Mouse (Mus musculus): Measurements from ENCODE around the gene Naif1. TPM values are rescaled to one million over a fixed set of nuclear protein-coding genes. Genes with fewer than 3 reads are reported as not detected.
A peak's percentile ranks its signal among the peaks of the same experiment; 100 is the strongest.

Naif1 gene
- total and polyA plus RNA-seq, 2 experiments = 0.83 to 3.0 TPM

DNA sequence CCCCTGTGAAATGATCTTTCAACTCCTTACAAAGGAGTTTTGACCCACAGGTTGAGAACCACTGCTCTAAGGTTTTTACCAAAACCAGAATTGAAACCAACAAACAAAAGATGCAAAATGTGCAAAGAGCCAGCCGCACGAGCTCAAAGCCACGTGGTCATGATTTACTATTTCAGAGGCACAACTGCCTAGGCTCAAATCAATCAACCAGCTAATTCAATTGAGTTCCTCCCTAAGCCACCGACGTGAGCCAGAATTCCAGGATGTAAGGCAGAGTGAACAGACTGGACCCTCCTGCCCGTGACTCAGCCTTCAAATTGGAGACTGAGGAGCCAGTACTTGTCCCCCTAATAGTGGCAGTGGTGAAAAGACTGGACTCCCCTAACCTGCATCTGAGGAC, 11.1 kb upstream of the Naif1 start:
- Histone ChIP-seq H3K27ac (replicated peaks; ENCODE audit: insufficient read depth, low read depth, low read length) (no peak overlapping the region), H3K9ac (ENCODE audit: low read depth, low read length) (no peak overlapping the region), H3K4me3 (ENCODE audit: insufficient read depth, low read depth, low read length) (no peak overlapping the region), H3K4me1 (ENCODE audit: control insufficient read depth, insufficient read depth, low read length) (peaks cover 29% of the 10 kb centered on the region), H3K27me3 (ENCODE audit: control insufficient read depth, insufficient read depth, low read length) (no peaks in the 10 kb centered on the region), H3K36me3 (ENCODE audit: control insufficient read depth, insufficient read depth, low read length) (no peaks in the 10 kb centered on the region), H3K79me2 (ENCODE audit: control insufficient read depth, insufficient read depth, low read length) (peaks cover 31% of the 10 kb centered on the region; the same call in 1 of the 2 replicates)
- 53% methylated on average over 6 of the region's 6 CpGs for WGBS
- DNase-seq (ENCODE audit: extremely low read depth, low read depth, low spot score) = no peak
- TF ChIP-seq POLR2A (IDR thresholded peaks at IDR 0.05; ENCODE audit: extremely low read depth, insufficient read depth, low read length) = no peak
- TF ChIP-seq CTCF (IDR thresholded peaks at IDR 0.05; ENCODE audit: low read depth, low read length) = no peak

DNA sequence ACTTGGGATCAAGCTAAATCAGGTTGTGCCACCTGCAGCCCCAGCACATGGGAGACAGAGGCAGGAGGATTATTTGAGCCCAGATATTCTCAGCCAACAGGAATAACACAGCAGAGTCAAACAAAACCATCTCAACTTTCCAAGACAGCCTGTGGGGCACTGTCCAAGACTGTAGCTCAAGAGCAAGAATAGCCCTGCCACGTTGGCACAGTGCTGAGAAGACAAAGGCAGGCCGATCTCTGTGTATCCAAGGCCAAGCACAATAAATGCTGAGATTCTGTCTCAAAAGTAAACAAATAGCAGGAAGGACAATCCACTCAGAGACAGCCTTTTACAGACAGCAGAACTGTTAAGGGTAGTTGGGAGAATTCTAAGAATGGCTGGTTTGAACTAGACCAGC, 10.1 kb upstream of the Naif1 start:
- 15% methylated on average over 2 of the region's 2 CpGs for WGBS
- Histone ChIP-seq H3K4me1 (ENCODE audit: control insufficient read depth, insufficient read depth, low read length) (peaks cover 29% of the 10 kb centered on the region), H3K4me3 (ENCODE audit: insufficient read depth, low read depth, low read length) (no peak overlapping the region), H3K36me3 (ENCODE audit: control insufficient read depth, insufficient read depth, low read length) (peaks cover 3% of the 10 kb centered on the region; the same call in 1 of the 2 replicates), H3K27ac (replicated peaks; ENCODE audit: insufficient read depth, low read depth, low read length) (no peak overlapping the region), H3K27me3 (ENCODE audit: control insufficient read depth, insufficient read depth, low read length) (no peaks in the 10 kb centered on the region), H3K9ac (ENCODE audit: low read depth, low read length) (no peak overlapping the region), H3K79me2 (ENCODE audit: control insufficient read depth, insufficient read depth, low read length) (peaks cover 35% of the 10 kb centered on the region; the same call in 1 of the 2 replicates)
- no peak for TF ChIP-seq POLR2A (IDR thresholded peaks at IDR 0.05; ENCODE audit: extremely low read depth, insufficient read depth, low read length)
- no peak for TF ChIP-seq CTCF (IDR thresholded peaks at IDR 0.05; ENCODE audit: low read depth, low read length)
- DNase-seq (ENCODE audit: extremely low read depth, low read depth, low spot score) = no peak

DNA sequence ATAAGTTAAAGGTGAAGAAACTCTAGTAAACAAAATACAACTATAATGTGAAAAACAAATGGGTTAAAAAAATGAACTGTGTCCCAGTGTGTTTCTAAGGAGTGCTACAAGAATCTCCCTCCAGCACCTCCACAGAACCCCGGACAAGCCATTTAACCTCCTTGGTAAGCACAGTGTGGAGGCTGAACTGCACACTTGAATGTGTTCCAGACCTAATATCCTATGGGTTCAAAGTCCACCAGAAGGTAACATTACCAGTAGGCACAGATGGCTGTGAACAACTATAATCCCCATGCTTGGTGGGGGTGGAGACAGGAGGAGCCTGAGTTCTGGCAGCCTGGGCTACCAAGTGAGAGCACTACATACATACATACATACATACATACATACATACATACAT, 9.6 kb upstream of the Naif1 start:
- H3K4me1 ChIP-seq (ENCODE audit: control insufficient read depth, insufficient read depth, low read length) = peaks cover 29% of the 10 kb centered on the region
- no peak overlapping the region for H3K27ac ChIP-seq (replicated peaks; ENCODE audit: insufficient read depth, low read depth, low read length)
- H3K27me3 ChIP-seq (ENCODE audit: control insufficient read depth, insufficient read depth, low read length) = no peaks in the 10 kb centered on the region
- 37% methylated on average over 1 of the region's 1 CpGs for WGBS
- H3K9ac ChIP-seq (ENCODE audit: low read depth, low read length) = no peak overlapping the region
- DNase-seq (ENCODE audit: extremely low read depth, low read depth, low spot score) = peak; percentile 45
- peaks cover 37% of the 10 kb centered on the region; the same call in 1 of the 2 replicates for H3K79me2 ChIP-seq (ENCODE audit: control insufficient read depth, insufficient read depth, low read length)
- no peak for TF ChIP-seq POLR2A (IDR thresholded peaks at IDR 0.05; ENCODE audit: extremely low read depth, insufficient read depth, low read length)
- TF ChIP-seq CTCF (IDR thresholded peaks at IDR 0.05; ENCODE audit: low read depth, low read length) = no peak
- H3K4me3 ChIP-seq (ENCODE audit: insufficient read depth, low read depth, low read length) = no peak overlapping the region
- H3K36me3 ChIP-seq (ENCODE audit: control insufficient read depth, insufficient read depth, low read length) = peaks cover 4% of the 10 kb centered on the region; the same call in 1 of the 2 replicates

DNA sequence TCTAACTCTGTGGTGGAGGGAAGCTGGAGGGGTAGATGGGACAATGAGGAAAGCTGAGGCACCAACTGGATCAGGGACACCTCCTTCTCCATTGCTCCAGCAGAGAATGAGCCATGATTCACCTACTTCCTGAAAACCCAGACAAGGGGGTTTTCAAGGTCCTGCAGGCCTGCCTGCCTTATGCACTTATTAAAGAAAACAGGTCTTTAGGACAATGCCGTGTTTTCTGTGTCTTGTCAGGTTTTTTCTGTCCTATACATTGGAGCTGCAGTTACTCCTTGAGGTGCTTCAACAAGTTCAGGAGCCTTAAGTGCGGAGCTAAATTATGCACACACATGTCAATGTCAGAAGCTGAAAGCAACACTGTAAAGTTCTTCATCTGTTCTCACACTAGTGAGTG, 8.7 kb upstream of the Naif1 start:
- no peak overlapping the region for H3K4me3 ChIP-seq (ENCODE audit: insufficient read depth, low read depth, low read length)
- no peak for DNase-seq (ENCODE audit: extremely low read depth, low read depth, low spot score)
- H3K9ac ChIP-seq (ENCODE audit: low read depth, low read length) = no peak overlapping the region
- H3K27ac ChIP-seq (replicated peaks; ENCODE audit: insufficient read depth, low read depth, low read length) = no peak overlapping the region
- H3K79me2 ChIP-seq (ENCODE audit: control insufficient read depth, insufficient read depth, low read length) = peaks cover 35% of the 10 kb centered on the region; the same call in 1 of the 2 replicates
- peaks cover 4% of the 10 kb centered on the region; the same call in 1 of the 2 replicates for H3K36me3 ChIP-seq (ENCODE audit: control insufficient read depth, insufficient read depth, low read length)
- TF ChIP-seq POLR2A (IDR thresholded peaks at IDR 0.05; ENCODE audit: extremely low read depth, insufficient read depth, low read length) (no peak), CTCF (IDR thresholded peaks at IDR 0.05; ENCODE audit: low read depth, low read length) (no peak)
- peaks cover 29% of the 10 kb centered on the region for H3K4me1 ChIP-seq (ENCODE audit: control insufficient read depth, insufficient read depth, low read length)
- WGBS = 85% methylated on average over 2 of the region's 2 CpGs
- no peaks in the 10 kb centered on the region for H3K27me3 ChIP-seq (ENCODE audit: control insufficient read depth, insufficient read depth, low read length)

DNA sequence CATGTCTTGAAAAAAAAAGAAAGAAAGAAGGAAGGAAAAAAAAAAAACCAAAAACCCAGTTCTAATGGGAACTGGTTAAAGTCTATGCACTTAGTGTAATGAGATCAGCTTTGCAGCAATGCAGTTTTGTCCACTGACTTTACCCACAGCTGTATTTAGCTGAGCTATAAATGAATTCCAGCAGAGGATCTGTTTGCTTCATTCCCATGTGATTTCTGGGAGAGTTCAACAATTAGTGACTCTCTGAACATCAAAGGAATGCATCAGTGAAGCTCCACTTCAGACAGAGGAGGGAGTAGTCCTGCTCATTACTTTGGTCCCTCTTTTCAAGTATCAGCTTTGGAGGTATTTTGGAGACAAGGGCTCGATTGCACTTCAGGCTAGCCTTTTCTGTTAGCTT, 4.7 kb upstream of the Naif1 start:
- H3K4me1 ChIP-seq (ENCODE audit: control insufficient read depth, insufficient read depth, low read length) = peaks cover 22% of the 10 kb centered on the region

DNA sequence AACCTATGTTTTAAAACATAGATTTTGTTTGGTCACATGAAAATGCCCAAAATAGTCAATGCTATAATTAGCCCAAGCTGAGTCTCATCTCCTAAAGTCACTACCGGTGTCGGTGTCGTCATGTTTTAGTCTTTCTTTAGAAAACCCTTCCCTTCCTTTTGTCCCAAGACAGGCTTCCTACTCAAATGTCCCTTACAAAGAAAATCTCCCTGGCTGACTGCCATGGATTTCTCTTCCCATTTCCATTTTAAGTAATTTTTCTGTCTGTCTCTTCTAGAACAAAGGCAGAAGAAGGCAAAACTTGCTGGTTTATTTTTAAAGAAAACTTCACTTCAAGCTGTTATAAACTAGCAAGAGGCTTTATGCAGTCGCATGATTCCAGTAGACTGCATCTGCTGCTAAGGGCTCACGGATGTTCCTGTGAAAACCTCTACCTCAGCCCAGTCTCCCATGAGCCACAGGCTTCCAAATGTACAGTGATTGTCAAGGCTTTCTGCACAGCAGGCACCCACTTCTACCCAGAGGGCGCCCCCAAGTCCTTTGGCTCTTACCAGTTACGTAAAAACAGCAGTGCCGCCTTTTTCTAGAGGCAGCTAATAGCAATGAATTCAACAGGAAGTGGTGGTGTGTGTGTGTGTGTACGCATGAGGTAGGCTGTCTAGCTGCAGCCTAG, 2.9 kb upstream of the Naif1 start:
- Histone ChIP-seq H3K36me3 (ENCODE audit: control insufficient read depth, insufficient read depth, low read length) (peaks cover 4% of the 10 kb centered on the region; the same call in 1 of the 2 replicates), H3K79me2 (ENCODE audit: control insufficient read depth, insufficient read depth, low read length) (peaks cover 23% of the 10 kb centered on the region), H3K27me3 (ENCODE audit: control insufficient read depth, insufficient read depth, low read length) (no peaks in the 10 kb centered on the region), H3K27ac (replicated peaks; ENCODE audit: insufficient read depth, low read depth, low read length) (peak overlapping the region; percentile 29), H3K4me3 (ENCODE audit: insufficient read depth, low read depth, low read length) (no peak overlapping the region), H3K4me1 (ENCODE audit: control insufficient read depth, insufficient read depth, low read length) (peaks cover 12% of the 10 kb centered on the region), H3K9ac (ENCODE audit: low read depth, low read length) (no peak overlapping the region)
- no peak for TF ChIP-seq CTCF (IDR thresholded peaks at IDR 0.05; ENCODE audit: low read depth, low read length)
- TF ChIP-seq POLR2A (IDR thresholded peaks at IDR 0.05; ENCODE audit: extremely low read depth, insufficient read depth, low read length) = no peak
- 75% methylated on average over 9 of the region's 9 CpGs for WGBS
- no peak for DNase-seq (ENCODE audit: extremely low read depth, low read depth, low spot score)

More for the DNA sequence above, 4.7 kb upstream of the Naif1 start:
- Histone ChIP-seq H3K36me3 (ENCODE audit: control insufficient read depth, insufficient read depth, low read length) (peaks cover 4% of the 10 kb centered on the region; the same call in 1 of the 2 replicates), H3K9ac (ENCODE audit: low read depth, low read length) (no peak overlapping the region), H3K27me3 (ENCODE audit: control insufficient read depth, insufficient read depth, low read length) (no peaks in the 10 kb centered on the region), H3K4me3 (ENCODE audit: insufficient read depth, low read depth, low read length) (no peak overlapping the region), H3K27ac (replicated peaks; ENCODE audit: insufficient read depth, low read depth, low read length) (no peak overlapping the region), H3K79me2 (ENCODE audit: control insufficient read depth, insufficient read depth, low read length) (peaks cover 29% of the 10 kb centered on the region)
- 21% methylated on average over 1 of the region's 1 CpGs for WGBS
- TF ChIP-seq CTCF (IDR thresholded peaks at IDR 0.05; ENCODE audit: low read depth, low read length) (no peak), POLR2A (IDR thresholded peaks at IDR 0.05; ENCODE audit: extremely low read depth, insufficient read depth, low read length) (no peak)
- no peak for DNase-seq (ENCODE audit: extremely low read depth, low read depth, low spot score)

Measured in liver, adult 2 months (tissue).